Mouse (Mus musculus) right cerebral cortex, postnatal 10 days (tissue): ENCODE measurements around the gene Glipr1l1.
"Not testable (repeated sequence)": the region's sequence is repeated elsewhere in the genome, so short reads cannot be mapped to it uniquely, and the experiment has no call there.

ENCODE experiments used
- DNase-seq, 2 experiments: peaks; one replicate each; pipeline ENCODE4 v3.0.0; 2021; ENCODE audit warnings: low spot score in 2 of 2

Glipr1l1 gene

GRCm38 (mm10) chr10:112059702-112060582 is at the start of gene Glipr1l1:
Gene Glipr1l1, plus strand, starts transcription at chr10:112060189.
- peak; percentile 92 to 93 for DNase-seq

- DNase-seq: no peak
Observed at GRCm38 (mm10) chr10:112023585-112023984, 36.4 kb upstream of the Glipr1l1 start.

GRCm38 (mm10) chr10:112028689-112029088 is 31.3 kb upstream of the Glipr1l1 start:
- not testable (repeated sequence) for DNase-seq

GRCm38 (mm10) chr10:112043523-112043922 is 16.5 kb upstream of the Glipr1l1 start:
- DNase-seq: not testable (repeated sequence)

GRCm38 (mm10) chr10:112044283-112044682 is 15.7 kb upstream of the Glipr1l1 start:
- not testable (repeated sequence) for DNase-seq

GRCm38 (mm10) chr10:112051220-112051619 is 8.8 kb upstream of the Glipr1l1 start:
- no peak for DNase-seq

GRCm38 (mm10) chr10:112051956-112052355 is 8.0 kb upstream of the Glipr1l1 start:
- peak in 1 of 2 experiments; percentile 19 for DNase-seq

GRCm38 (mm10) chr10:112060583-112060934 is 570 bp downstream of the Glipr1l1 start:
- not testable (repeated sequence) for DNase-seq

GRCm38 (mm10) chr10:112080044-112080443 is 20.1 kb downstream of the Glipr1l1 start:
- DNase-seq: no peak

- DNase-seq: no peak
Observed at GRCm38 (mm10) chr10:112083157-112083556, 23.2 kb downstream of the Glipr1l1 start, which contains the start of gene Glipr1l2. Gene Glipr1l2, plus strand, starts transcription at chr10:112083354.

- peak; percentile 42 to 63 for DNase-seq
Observed at GRCm38 (mm10) chr10:112105785-112106184, 45.8 kb downstream of the Glipr1l1 start.

- no peak for DNase-seq
Observed at GRCm38 (mm10) chr10:112110401-112110800, 50.4 kb downstream of the Glipr1l1 start.

GRCm38 (mm10) chr10:112125090-112125489 is 65.1 kb downstream of the Glipr1l1 start:
- DNase-seq: not testable (repeated sequence)

- not testable (repeated sequence) for DNase-seq
Observed at GRCm38 (mm10) chr10:112127682-112128230, 67.8 kb downstream of the Glipr1l1 start.
